Mouse (Mus musculus) splenic B cell, adult 2 months (primary cell): ENCODE measurements around the gene Pdzd9.
"Not testable (repeated sequence)": the region's sequence is repeated elsewhere in the genome, so short reads cannot be mapped to it uniquely, and the experiment has no call there.

ENCODE experiments used
- DNase-seq: peaks from one replicate; pipeline ENCODE4 v3.0.0-alpha.2; 2011; ENCODE audit warnings: low read depth, low spot score
- H3K27me3 ChIP-seq: 2 replicates; pipeline ENCODE4 v1.6.1; 2012; ENCODE audit warnings: mild to moderate bottlenecking, low read length, moderate library complexity, mixed read lengths; ENCODE audit not compliant: control insufficient read depth, poor library complexity, insufficient read depth, severe bottlenecking
- H3K36me3 ChIP-seq: 2 replicates; pipeline ENCODE4 v1.6.1; 2012; ENCODE audit warnings: mild to moderate bottlenecking, low read length, moderate library complexity, mixed read lengths; ENCODE audit not compliant: control insufficient read depth, poor library complexity, insufficient read depth, severe bottlenecking

Gene Pdzd9

GRCm38 (mm10) chr7:120670153-120670875 lies at the start of gene Pdzd9:
Gene Pdzd9, minus strand, starts transcription at chr7:120670343.
- Histone ChIP-seq H3K27me3 (no peaks in the 10 kb centered on the region), H3K36me3 (no peaks in the 10 kb centered on the region)
- peak; percentile 73 for DNase-seq

- DNase-seq, result no peak
- H3K27me3 ChIP-seq, result no peaks in the 10 kb centered on the region
These were observed 47.1 kb upstream of the Pdzd9 start for GRCm38 (mm10) chr7:120717261-120717660.

DNA sequence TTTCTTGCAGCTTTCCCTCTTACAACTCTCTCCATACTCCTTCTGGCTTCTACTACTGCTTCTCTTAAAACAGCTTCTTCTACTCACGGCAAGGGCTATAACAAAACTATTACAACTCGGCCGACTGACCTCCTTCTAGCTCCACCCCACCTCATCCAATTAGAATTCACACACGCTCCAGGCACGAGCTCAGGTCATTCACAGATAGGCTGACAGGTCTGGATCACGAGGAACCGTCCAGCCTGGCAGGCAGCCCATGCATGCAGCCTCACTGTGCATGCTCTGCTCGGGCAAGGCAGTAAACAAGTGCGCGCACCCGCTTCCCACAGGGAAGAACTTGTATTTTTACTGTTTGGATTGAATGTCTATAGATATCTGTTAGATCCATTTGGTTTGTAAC lies 43.8 kb upstream of the Pdzd9 start:
- not testable (repeated sequence) for DNase-seq, H3K27me3 ChIP-seq, H3K36me3 ChIP-seq

More at GRCm38 (mm10) chr7:120717261-120717660, 47.1 kb upstream of the Pdzd9 start:
- H3K36me3 ChIP-seq, result no peaks in the 10 kb centered on the region

DNA sequence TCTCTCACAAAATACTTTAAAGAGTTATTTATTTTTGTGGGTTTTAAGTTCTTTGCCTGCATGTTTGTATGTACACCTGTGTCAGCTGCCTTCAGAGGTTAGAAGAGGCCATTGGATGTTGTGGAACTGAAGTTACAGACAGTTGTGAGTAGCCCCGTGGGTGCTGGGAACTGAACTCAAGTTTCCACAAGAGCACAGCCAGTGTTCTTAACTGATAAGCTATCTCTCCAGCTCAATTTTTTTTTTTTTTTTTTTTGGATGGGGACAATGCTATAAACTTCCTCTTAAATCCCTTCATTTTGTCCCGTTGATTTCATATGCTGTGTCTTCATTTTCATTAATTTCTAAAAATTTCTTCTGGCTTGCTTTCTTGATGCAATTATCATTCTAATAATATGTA lies 43.1 kb upstream of the Pdzd9 start:
- Histone ChIP-seq H3K36me3 (no peaks in the 10 kb centered on the region), H3K27me3 (no peaks in the 10 kb centered on the region)
- DNase-seq, result no peak

- Histone ChIP-seq H3K36me3 (no peaks in the 10 kb centered on the region), H3K27me3 (no peaks in the 10 kb centered on the region)
- no peak for DNase-seq
These were observed 41.9 kb upstream of the Pdzd9 start for GRCm38 (mm10) chr7:120712071-120712470.

DNA sequence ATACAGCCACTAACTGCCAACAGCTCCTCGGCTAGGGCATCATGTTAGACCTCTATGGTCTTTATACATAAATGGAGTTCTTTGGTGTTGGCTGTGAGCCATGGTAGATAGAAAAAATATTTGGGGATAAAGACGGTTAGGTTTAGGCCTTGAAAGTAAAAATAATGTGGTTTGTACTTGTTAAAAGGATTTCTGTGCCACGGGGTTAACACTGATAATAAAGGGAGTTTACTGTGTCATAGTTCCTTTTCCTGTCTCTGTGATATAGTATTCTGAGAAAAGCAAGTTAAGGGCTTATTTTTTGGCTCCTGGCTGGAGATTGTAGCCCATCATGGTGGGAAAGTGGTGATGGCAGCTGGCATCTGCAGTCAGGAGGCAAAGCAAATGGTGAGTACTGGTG lies 33.7 kb upstream of the Pdzd9 start:
- H3K27me3 ChIP-seq, result no peaks in the 10 kb centered on the region
- no peak for DNase-seq

DNA sequence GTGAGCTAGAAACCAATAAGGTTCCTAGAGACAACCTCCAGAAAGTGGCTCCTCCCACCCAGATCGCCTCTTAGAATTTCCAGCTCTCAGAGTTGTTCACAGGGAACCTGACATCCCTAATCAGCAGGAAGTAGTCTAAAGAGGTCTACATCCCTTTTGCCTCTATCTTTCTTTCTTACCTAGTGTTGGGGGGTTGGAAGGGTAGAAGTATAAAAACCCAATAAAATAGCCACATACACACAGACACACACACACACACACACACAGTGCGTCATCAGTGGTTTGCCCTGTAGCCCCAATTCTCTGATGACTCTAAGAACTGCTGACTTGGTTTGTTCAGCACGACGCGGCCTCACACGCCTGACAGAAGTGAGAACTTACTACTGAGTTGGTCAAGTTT lies 29.4 kb upstream of the Pdzd9 start:
- DNase-seq, result no peak
- 0 out of 2 replicates have a peak, but pooled peaks cover 2% of the 10 kb centered on the region for H3K36me3 ChIP-seq

More for the DNA sequence above, 33.7 kb upstream of the Pdzd9 start:
- no peaks in the 10 kb centered on the region for H3K36me3 ChIP-seq

DNA sequence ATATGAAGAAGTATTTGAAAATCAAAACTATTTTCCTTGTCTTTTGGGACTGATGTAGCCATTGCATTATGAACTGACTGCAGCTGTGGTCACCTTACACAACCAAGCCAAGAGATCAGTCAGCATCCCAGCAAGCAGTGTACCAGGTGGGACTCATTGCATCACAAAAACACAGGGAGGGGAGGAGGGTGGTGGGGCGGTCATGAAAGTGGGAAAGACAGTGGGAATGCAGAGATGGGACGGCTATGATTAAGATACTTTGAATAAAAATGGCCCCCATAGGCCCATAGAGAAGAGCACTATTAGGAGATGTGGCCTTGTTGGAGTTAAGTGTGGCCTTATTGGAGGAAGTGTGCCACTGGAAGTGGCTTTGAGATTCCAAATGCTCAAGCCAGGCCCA lies 26.2 kb upstream of the Pdzd9 start:
- H3K36me3 ChIP-seq, result peaks cover 2% of the 10 kb centered on the region; the same call in 1 of the 2 replicates
- DNase-seq, result no peak
- no peaks in the 10 kb centered on the region for H3K27me3 ChIP-seq

More for the DNA sequence above, 29.4 kb upstream of the Pdzd9 start:
- no peaks in the 10 kb centered on the region for H3K27me3 ChIP-seq

GRCm38 (mm10) chr7:120695641-120696040 lies 25.5 kb upstream of the Pdzd9 start:
- H3K27me3 ChIP-seq, result no peaks in the 10 kb centered on the region
- no peak for DNase-seq
- H3K36me3 ChIP-seq, result peaks cover 2% of the 10 kb centered on the region; the same call in 1 of the 2 replicates

- H3K27me3 ChIP-seq, result no peaks in the 10 kb centered on the region
- no peak for DNase-seq
- peaks cover 2% of the 10 kb centered on the region; the same call in 1 of the 2 replicates for H3K36me3 ChIP-seq
These were observed 25.1 kb upstream of the Pdzd9 start for GRCm38 (mm10) chr7:120695196-120695595.

DNA sequence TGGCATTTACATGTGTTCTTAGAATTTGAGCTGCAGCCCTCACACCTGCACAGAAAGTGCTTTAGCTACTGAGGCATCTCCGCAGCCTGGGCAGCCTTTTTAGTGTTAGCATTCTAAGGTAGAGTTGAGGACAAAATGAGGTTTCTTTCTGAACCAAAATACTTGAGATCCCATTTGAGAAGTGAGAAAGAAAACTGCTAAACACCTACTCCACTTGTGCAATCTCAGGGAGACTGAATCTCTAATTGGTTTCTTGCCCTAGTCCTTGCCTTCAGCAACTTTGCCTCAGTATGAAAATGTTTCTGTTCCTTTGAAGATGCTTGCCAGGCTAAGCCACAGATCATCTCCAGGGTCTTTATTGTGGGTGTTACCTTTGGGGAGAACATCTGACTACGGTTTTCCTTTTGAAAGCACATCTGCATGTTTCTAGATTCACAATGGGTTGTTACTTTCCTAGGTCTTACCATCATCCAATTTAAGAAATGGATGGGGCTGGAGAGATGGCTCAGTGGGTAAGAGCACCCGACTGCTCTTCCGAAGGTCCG lies 23.8 kb upstream of the Pdzd9 start:
- Histone ChIP-seq H3K27me3 (no peaks in the 10 kb centered on the region), H3K36me3 (peaks cover 2% of the 10 kb centered on the region; the same call in 1 of the 2 replicates)
- DNase-seq, result no peak

DNA sequence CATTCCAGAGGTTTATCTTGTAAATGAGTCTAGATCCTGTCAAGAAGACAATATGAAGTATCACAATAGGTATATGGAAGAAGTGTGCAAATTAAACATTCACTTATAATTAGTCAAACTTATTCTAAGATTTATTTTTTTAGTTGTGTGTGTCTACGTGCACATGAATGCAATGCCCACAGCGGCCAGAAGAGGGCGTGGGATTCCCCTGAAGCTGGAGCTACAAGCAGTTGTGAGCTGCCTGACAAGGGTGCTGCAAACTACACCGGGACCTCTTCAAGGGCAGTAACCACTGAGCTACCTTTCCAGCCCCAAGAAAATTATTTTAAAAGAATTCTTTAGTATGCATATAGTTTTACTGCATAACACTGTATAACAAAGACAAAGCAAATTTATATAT lies 20.5 kb upstream of the Pdzd9 start:
- peaks cover 2% of the 10 kb centered on the region; the same call in 1 of the 2 replicates for H3K36me3 ChIP-seq
- DNase-seq, result peak; percentile 49
- H3K27me3 ChIP-seq, result no peaks in the 10 kb centered on the region

DNA sequence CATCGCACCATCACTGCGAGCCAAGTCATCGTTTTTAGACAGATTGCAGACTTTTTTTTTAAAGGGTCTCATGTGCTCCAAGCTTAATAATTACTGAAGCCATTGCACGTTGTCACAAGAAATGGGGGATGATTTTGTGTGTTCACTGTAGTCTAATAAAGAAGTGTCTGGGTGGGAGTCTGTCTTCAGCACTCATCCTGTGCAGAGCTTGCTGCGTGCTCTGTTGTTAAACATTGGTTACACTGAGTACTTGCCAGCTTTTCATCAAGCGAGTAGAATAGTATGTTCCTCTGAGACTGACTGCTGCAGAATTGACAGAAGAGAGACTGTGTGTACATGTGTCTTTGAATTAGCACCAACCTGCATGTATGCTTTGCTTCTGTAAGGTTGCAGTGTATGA lies 15.1 kb upstream of the Pdzd9 start:
- H3K27me3 ChIP-seq, result no peaks in the 10 kb centered on the region
- no peaks in the 10 kb centered on the region for H3K36me3 ChIP-seq
- no peak for DNase-seq

DNA sequence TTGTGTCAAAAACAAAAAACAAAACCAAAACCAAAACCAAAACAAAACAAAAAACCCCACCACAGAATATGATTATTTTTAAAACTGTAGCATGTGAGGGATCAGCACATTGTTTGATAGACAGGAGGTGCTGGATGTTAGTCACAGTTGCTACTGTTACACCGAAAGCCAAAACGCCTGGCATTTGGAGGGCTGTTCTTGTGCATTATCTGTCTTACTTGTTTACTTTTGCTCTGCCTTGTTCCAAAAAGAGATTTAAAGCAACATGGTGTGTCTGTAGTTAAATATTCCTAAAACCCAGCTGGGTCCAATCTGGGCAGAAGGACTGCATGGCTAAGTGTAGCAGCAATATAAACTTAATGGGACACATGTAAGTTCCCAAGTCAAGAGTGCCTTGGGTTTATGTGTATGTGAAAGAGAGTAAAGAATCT lies 14.6 kb upstream of the Pdzd9 start:
- DNase-seq, result no peak
- Histone ChIP-seq H3K36me3 (no peaks in the 10 kb centered on the region), H3K27me3 (no peaks in the 10 kb centered on the region)

DNA sequence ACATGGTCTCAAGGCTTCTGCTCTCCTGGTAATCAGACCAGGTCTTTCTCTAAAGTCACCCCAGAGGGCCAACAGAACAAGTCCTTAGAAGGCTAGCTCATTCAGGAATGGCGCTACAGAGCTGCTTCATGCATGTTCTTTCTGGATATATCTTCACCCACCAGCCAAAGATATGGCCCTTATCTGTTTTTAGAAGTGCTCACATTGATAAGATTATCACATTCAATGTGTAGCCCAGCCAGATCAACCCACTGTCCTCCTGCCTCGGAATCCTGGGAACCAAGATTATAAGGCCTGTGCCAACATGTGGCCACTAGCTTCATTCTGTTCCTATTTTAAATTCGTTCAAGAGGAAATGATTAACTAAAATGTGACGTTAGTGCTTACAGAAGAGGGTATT lies 11.9 kb upstream of the Pdzd9 start:
- H3K27me3 ChIP-seq, result no peaks in the 10 kb centered on the region
- H3K36me3 ChIP-seq, result no peaks in the 10 kb centered on the region
- DNase-seq, result no peak
